Mouse (Mus musculus): ENCODE data around the gene Ccdc116. TPM values are rescaled to one million over a fixed set of nuclear protein-coding genes. Genes with fewer than 3 reads are reported as not detected.

The Ccdc116 gene
- polyA plus RNA-seq, 1 experiment = 2.3 TPM

DNA sequence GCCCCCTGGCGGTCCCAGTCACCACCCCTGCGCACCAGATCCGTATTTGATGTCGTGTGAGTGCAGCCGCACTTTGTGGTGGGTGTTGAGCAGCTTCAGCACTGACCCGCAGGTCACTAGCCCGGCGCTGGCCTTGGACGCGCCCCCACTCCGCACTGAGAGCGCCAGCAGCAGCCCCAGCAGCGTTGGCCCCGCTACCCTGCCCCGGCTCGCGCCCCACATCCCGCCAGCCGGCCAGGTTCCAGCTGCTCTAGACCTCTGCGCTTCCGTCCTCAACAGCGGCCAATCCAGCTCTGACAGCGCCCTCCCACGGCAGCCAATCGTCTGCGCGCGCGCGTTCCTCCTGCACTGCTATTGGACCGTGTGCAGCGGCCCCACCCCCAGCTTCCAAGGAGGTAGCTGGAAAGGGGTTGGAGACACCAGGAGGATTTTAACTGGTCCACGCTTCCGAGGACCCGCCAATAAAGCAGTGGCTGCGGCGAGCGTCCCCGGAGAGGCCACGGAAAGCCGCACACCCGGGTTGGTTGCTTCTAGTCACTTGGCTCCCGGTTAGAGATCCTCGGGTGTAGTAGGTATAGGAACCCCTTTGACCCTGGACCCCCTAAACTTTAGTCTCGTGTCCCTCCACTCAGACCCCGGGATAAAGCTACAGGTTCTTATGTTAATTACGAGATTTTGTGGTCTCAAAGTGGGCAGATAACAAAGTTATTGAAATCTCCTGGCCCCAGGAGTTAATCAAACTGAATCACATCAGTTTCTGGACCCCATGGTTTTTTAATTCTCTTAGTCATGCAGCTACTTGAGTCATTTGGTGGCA is 14.7 kb downstream of the Ccdc116 start, which contains the start of gene Sdf2l1:
Gene Sdf2l1, minus strand, starts transcription at position 295 of the 817 bp plus-strand sequence.
- Histone ChIP-seq H3K4me3 (replicated peaks) (peak within 1 kb of the TSS; percentile 96), H3K9me3 (no peaks in the 10 kb centered on the region), H3K36me3 (replicated peaks; ENCODE audit: low read length) (peaks cover 14% of the 10 kb centered on the region), H3K27me3 (replicated peaks) (peaks cover 2% of the 10 kb centered on the region), H3K4me1 (peaks cover 47% of the 10 kb centered on the region)
- TF ChIP-seq GATA1 (IDR thresholded peaks at IDR 0.05; ENCODE audit: borderline replicate concordance, low read length) (no peak), FLI1 (IDR thresholded peaks at IDR 0.05; ENCODE audit: low read length) (no peak)

- no peak for TF ChIP-seq GATA1 (IDR thresholded peaks at IDR 0.05; ENCODE audit: borderline replicate concordance, low read length)
- peaks cover 14% of the 10 kb centered on the region for H3K36me3 ChIP-seq (replicated peaks; ENCODE audit: low read length)
- H3K9me3 ChIP-seq = no peaks in the 10 kb centered on the region
- peak overlapping the region; percentile 96 for H3K4me3 ChIP-seq (replicated peaks)
- peaks cover 2% of the 10 kb centered on the region for H3K27me3 ChIP-seq (replicated peaks)
- peaks cover 51% of the 10 kb centered on the region for H3K4me1 ChIP-seq
Observed at GRCm38 (mm10) chr16:17131191-17132088, 15.6 kb downstream of the Ccdc116 start.

- Histone ChIP-seq H3K9me3 (no peaks in the 10 kb centered on the region), H3K27me3 (replicated peaks) (no peaks in the 10 kb centered on the region), H3K4me1 (peaks cover 69% of the 10 kb centered on the region), H3K4me3 (replicated peaks) (no peak overlapping the region), H3K36me3 (replicated peaks; ENCODE audit: low read length) (peaks cover 26% of the 10 kb centered on the region)
- TF ChIP-seq GATA1 (IDR thresholded peaks at IDR 0.05; ENCODE audit: borderline replicate concordance, low read length) = no peak
- TF ChIP-seq FLI1 (IDR thresholded peaks at IDR 0.05; ENCODE audit: low read length) = no peak
Observed at GRCm38 (mm10) chr16:17127292-17127691, 19.7 kb downstream of the Ccdc116 start.

- TF ChIP-seq GATA1 (IDR thresholded peaks at IDR 0.05; ENCODE audit: borderline replicate concordance, low read length) (no peak), FLI1 (IDR thresholded peaks at IDR 0.05; ENCODE audit: low read length) (no peak)
- Histone ChIP-seq H3K4me3 (replicated peaks) (peak within 1 kb of the TSS; percentile 94), H3K4me1 (peaks cover 51% of the 10 kb centered on the region), H3K36me3 (replicated peaks; ENCODE audit: low read length) (peaks cover 43% of the 10 kb centered on the region), H3K9me3 (no peaks in the 10 kb centered on the region), H3K27me3 (replicated peaks) (no peaks in the 10 kb centered on the region)
Observed at GRCm38 (mm10) chr16:17124871-17125520, 22.0 kb downstream of the Ccdc116 start, which contains the start of gene 2610318N02Rik. Gene 2610318N02Rik, minus strand, starts transcription at chr16:17125167.

DNA sequence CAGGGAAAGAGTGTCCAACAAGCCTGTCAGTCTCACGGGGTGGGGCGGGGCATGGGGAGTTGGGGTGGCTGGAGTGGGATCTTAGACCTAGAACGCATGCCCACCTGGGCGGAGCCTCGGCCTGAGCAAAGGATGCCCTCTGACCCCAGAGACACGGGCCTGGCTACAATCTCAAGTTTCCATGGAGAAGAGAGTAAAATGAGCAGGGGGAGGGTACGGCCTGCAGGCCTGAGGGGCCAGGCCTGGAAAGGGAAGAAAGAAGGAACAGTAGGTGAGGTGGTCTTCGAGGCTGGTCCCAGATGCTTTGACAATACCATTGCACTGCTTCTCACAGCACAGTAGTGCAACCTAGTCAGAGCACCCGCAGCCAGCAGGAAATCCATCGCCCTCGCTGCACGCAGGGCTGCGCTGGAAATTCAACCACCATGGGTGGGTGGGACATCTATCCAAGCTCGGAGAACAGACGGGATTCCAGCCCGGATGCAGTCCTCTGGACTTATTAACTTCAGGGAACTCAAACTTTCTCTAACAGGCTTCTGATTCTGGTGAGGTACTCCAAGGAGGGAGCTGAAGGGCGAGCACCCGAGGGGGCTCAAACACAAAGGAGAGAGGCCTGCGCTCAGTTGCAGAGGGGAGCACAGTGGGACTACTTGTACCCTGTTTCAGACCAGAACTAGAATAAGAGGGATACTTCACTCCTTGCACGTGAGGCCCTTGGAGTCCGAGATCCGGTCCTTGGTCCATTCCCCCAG is 22.7 kb downstream of the Ccdc116 start:
- Histone ChIP-seq H3K9me3 (no peaks in the 10 kb centered on the region), H3K4me1 (peaks cover 45% of the 10 kb centered on the region), H3K36me3 (replicated peaks; ENCODE audit: low read length) (peaks cover 43% of the 10 kb centered on the region), H3K27me3 (replicated peaks) (no peaks in the 10 kb centered on the region), H3K4me3 (replicated peaks) (peak overlapping the region; percentile 94)
- TF ChIP-seq GATA1 (IDR thresholded peaks at IDR 0.05; ENCODE audit: borderline replicate concordance, low read length) (no peak), FLI1 (IDR thresholded peaks at IDR 0.05; ENCODE audit: low read length) (no peak)

GRCm38 (mm10) chr16:17121569-17121968 is 25.5 kb downstream of the Ccdc116 start:
- Histone ChIP-seq H3K9me3 (no peaks in the 10 kb centered on the region), H3K4me3 (replicated peaks) (no peak overlapping the region), H3K4me1 (peaks cover 48% of the 10 kb centered on the region), H3K36me3 (replicated peaks; ENCODE audit: low read length) (peaks cover 68% of the 10 kb centered on the region), H3K27me3 (replicated peaks) (no peaks in the 10 kb centered on the region)
- no peak for TF ChIP-seq FLI1 (IDR thresholded peaks at IDR 0.05; ENCODE audit: low read length)
- TF ChIP-seq GATA1 (IDR thresholded peaks at IDR 0.05; ENCODE audit: borderline replicate concordance, low read length) = no peak

GRCm38 (mm10) chr16:17117309-17117799 is 29.7 kb downstream of the Ccdc116 start:
- TF ChIP-seq FLI1 (IDR thresholded peaks at IDR 0.05; ENCODE audit: low read length) = no peak
- no peak for TF ChIP-seq GATA1 (IDR thresholded peaks at IDR 0.05; ENCODE audit: borderline replicate concordance, low read length)
- peaks cover 10% of the 10 kb centered on the region for H3K4me1 ChIP-seq
- no peak overlapping the region for H3K4me3 ChIP-seq (replicated peaks)
- H3K27me3 ChIP-seq (replicated peaks) = no peaks in the 10 kb centered on the region
- no peaks in the 10 kb centered on the region for H3K9me3 ChIP-seq
- peaks cover 89% of the 10 kb centered on the region for H3K36me3 ChIP-seq (replicated peaks; ENCODE audit: low read length)

- Histone ChIP-seq H3K9me3 (no peaks in the 10 kb centered on the region), H3K36me3 (replicated peaks; ENCODE audit: low read length) (peaks cover 60% of the 10 kb centered on the region), H3K4me3 (replicated peaks) (peak within 1 kb of the TSS; percentile 99), H3K4me1 (peaks cover 24% of the 10 kb centered on the region), H3K27me3 (replicated peaks) (no peaks in the 10 kb centered on the region)
- TF ChIP-seq FLI1 (IDR thresholded peaks at IDR 0.05; ENCODE audit: low read length) = peak; percentile 48
- TF ChIP-seq GATA1 (IDR thresholded peaks at IDR 0.05; ENCODE audit: borderline replicate concordance, low read length) = no peak
Observed at GRCm38 (mm10) chr16:17110771-17111743, 36.0 kb downstream of the Ccdc116 start, which contains the start of gene Ppil2. Gene Ppil2, minus strand, starts transcription at chr16:17111257.
